Mouse (Mus musculus) CH12.LX (cell line): ENCODE data around the gene Fry. TPM values are rescaled to one million over a fixed set of nuclear protein-coding genes. Genes with fewer than 3 reads are reported as not detected.

Experiments used
- DNase-seq: peaks from one replicate; pipeline ENCODE4 v3.0.0-alpha.2; 2013; ENCODE audit errors: extremely low read depth
- H3K27ac ChIP-seq: 2 replicates; pipeline ENCODE4 v1.5.1; 2012; ENCODE audit warnings: low read depth, mild to moderate bottlenecking, control low read depth, moderate library complexity; ENCODE audit not compliant: insufficient read depth
- H3K27me3 ChIP-seq: replicated peaks from 2 replicates; pipeline ENCODE3; 2012; ENCODE audit warnings: inconsistent platforms
- H3K36me3 ChIP-seq, 2 experiments: replicated peaks in 1 of 2; 2 replicates each; pipeline versions ENCODE3 to v1.6.1; 2012; ENCODE audit warnings: inconsistent platforms in 1 of 2, low read length in 1 of 2, mild to moderate bottlenecking in 1 of 2, mixed read lengths in 1 of 2, moderate library complexity in 1 of 2; ENCODE audit not compliant: control insufficient read depth in 1 of 2, insufficient read depth in 1 of 2
- H3K4me1 ChIP-seq, 2 experiments: 2 replicates each; pipeline ENCODE4 v1.6.1; 2012; ENCODE audit warnings: inconsistent platforms in 1 of 2, moderate library complexity in 1 of 2; ENCODE audit not compliant: insufficient read depth in 2 of 2, control insufficient read depth in 1 of 2
- H3K4me2 ChIP-seq: 2 replicates; pipeline ENCODE4 v1.6.1; 2012; ENCODE audit warnings: low read depth, mild to moderate bottlenecking, control low read depth; ENCODE audit not compliant: poor library complexity, insufficient read depth, severe bottlenecking
- H3K4me3 ChIP-seq, 3 experiments: fragments of 150-350 bp in 1 of 3; sonication (generic) in 1 of 3; replicated peaks in 1 of 3; 2 replicates each; pipeline versions ENCODE3 to v1.5.1; 2011 to 2012; ENCODE audit warnings: low read depth in 2 of 3, low read length in 2 of 3, mild to moderate bottlenecking in 2 of 3, moderate library complexity in 2 of 3, control low read depth in 1 of 3, improper control_type of control experiment in 1 of 3, inconsistent platforms in 1 of 3, mixed read lengths in 1 of 3; ENCODE audit not compliant: poor library complexity in 1 of 3
- H3K79me2 ChIP-seq: replicated peaks from 2 replicates; pipeline ENCODE4 v1.6.1; 2012; ENCODE audit warnings: mild to moderate bottlenecking, moderate library complexity; ENCODE audit not compliant: control insufficient read depth, poor library complexity, insufficient read depth, severe bottlenecking; ENCODE audit errors: extremely low read depth
- H3K9ac ChIP-seq: 2 replicates; pipeline ENCODE4 v1.6.1; 2012; ENCODE audit warnings: low read depth, mild to moderate bottlenecking, control low read depth, moderate library complexity; ENCODE audit not compliant: insufficient read depth
- H3K9me3 ChIP-seq: replicated peaks from 2 replicates; pipeline ENCODE3; 2012; ENCODE audit warnings: low read length, inconsistent platforms, mixed read lengths
- CHD1 ChIP-seq: IDR thresholded peaks from 2 replicates; pipeline ENCODE4 v1.6.1; 2012; ENCODE audit warnings: low read depth, low read length, improper control_type of control experiment, inconsistent platforms
- CTCF ChIP-seq, 2 experiments: IDR thresholded peaks in 1 of 2; conservative IDR thresholded peaks in 1 of 2; 2 replicates each; pipeline ENCODE4 v1.5.1; 2011 to 2012; ENCODE audit warnings: low read depth in 2 of 2, low read length in 2 of 2, improper control_type of control experiment in 1 of 2, inconsistent platforms in 1 of 2, mild to moderate bottlenecking in 1 of 2, moderate library complexity in 1 of 2
- EP300 ChIP-seq: IDR thresholded peaks from 2 replicates; pipeline ENCODE4 v1.6.1; 2011; ENCODE audit warnings: low read length, improper control_type of control experiment
- JUN ChIP-seq: IDR thresholded peaks from 2 replicates; pipeline ENCODE4 v1.6.1; 2011; ENCODE audit warnings: low read depth, mild to moderate bottlenecking, low read length, improper control_type of control experiment, moderate library complexity; ENCODE audit not compliant: insufficient read depth
- JUND ChIP-seq: conservative IDR thresholded peaks from 2 replicates; pipeline ENCODE4 v1.6.1; 2011; ENCODE audit warnings: low read depth, low read length, improper control_type of control experiment
- KAT2A ChIP-seq: IDR thresholded peaks from 2 replicates; pipeline ENCODE4 v1.6.1; 2012; ENCODE audit warnings: low read length, improper control_type of control experiment, inconsistent platforms; ENCODE audit not compliant: insufficient replicate concordance
- MAZ ChIP-seq: IDR thresholded peaks from 2 replicates; pipeline ENCODE4 v1.6.1; 2012; ENCODE audit warnings: low read depth, mild to moderate bottlenecking, inconsistent platforms, low read length, improper control_type of control experiment, moderate library complexity
- MEF2A ChIP-seq: IDR thresholded peaks from 2 replicates; pipeline ENCODE4 v1.6.1; 2014; ENCODE audit warnings: low read depth, mild to moderate bottlenecking, inconsistent platforms, low read length, improper control_type of control experiment, borderline replicate concordance
- MXI1 ChIP-seq: IDR thresholded peaks from 2 replicates; pipeline ENCODE4 v1.6.1; 2011; ENCODE audit warnings: mild to moderate bottlenecking, low read depth, low read length, improper control_type of control experiment
- MYC ChIP-seq: IDR thresholded peaks from 2 replicates; pipeline ENCODE4 v1.6.1; 2011; ENCODE audit warnings: low read depth, mild to moderate bottlenecking, improper control_type of control experiment, low read length
- NELFE ChIP-seq: IDR thresholded peaks from 2 replicates; pipeline ENCODE4 v1.6.1; 2011; ENCODE audit warnings: low read depth, low read length, improper control_type of control experiment
- PAX5 ChIP-seq: IDR thresholded peaks from 2 replicates; pipeline ENCODE4 v1.6.1; 2012; ENCODE audit warnings: low read length, inconsistent platforms, mixed read lengths
- POLR2A ChIP-seq: IDR thresholded peaks from 2 replicates; pipeline ENCODE4 v1.6.1; 2011; ENCODE audit warnings: low read depth, mild to moderate bottlenecking, improper control_type of control experiment, low read length
- POLR2AphosphoS2 ChIP-seq: IDR thresholded peaks from 2 replicates; pipeline ENCODE4 v1.6.1; 2011; ENCODE audit warnings: low read depth, low read length, improper control_type of control experiment
- RAD21 ChIP-seq: IDR thresholded peaks from 2 replicates; pipeline ENCODE4 v1.6.1; 2011; ENCODE audit warnings: low read depth, mild to moderate bottlenecking, low read length, improper control_type of control experiment, moderate library complexity
- RCOR1 ChIP-seq: conservative IDR thresholded peaks from 2 replicates; pipeline ENCODE4 v1.6.1; 2012; ENCODE audit warnings: low read depth, mild to moderate bottlenecking, inconsistent platforms, low read length, improper control_type of control experiment
- TBP ChIP-seq: conservative IDR thresholded peaks from 2 replicates; pipeline ENCODE4 v1.6.1; 2011; ENCODE audit warnings: low read depth, low read length, improper control_type of control experiment
- TCF12 ChIP-seq: IDR thresholded peaks from 2 replicates; pipeline ENCODE4 v1.6.1; 2014; ENCODE audit warnings: low read depth, mild to moderate bottlenecking, inconsistent platforms, low read length, improper control_type of control experiment
- UBTF ChIP-seq: IDR thresholded peaks from 2 replicates; pipeline ENCODE4 v1.6.1; 2012; ENCODE audit warnings: low read depth, mild to moderate bottlenecking, inconsistent platforms, low read length, improper control_type of control experiment, moderate library complexity
- USF2 ChIP-seq: conservative IDR thresholded peaks from 2 replicates; pipeline ENCODE4 v1.6.1; 2011; ENCODE audit warnings: low read depth, low read length, improper control_type of control experiment
- ZC3H11A ChIP-seq: IDR thresholded peaks from 2 replicates; pipeline ENCODE4 v1.6.1; 2012; ENCODE audit warnings: low read depth, mild to moderate bottlenecking, inconsistent platforms, low read length, improper control_type of control experiment
- ZMIZ1 ChIP-seq: IDR thresholded peaks from 2 replicates; pipeline ENCODE4 v1.6.1; 2012; ENCODE audit warnings: low read depth, mild to moderate bottlenecking, inconsistent platforms, low read length, improper control_type of control experiment
- dilution Hi-C: fragments of 300-500 bp; cut with MboI; formaldehyde crosslinking; loops from 2 replicates; pipeline ENCODE4 v1.14.3; 2020; ENCODE audit warnings: low sequenced_read_pairs; ENCODE audit not compliant: extremely low pct_unique_long_range_greater_than_20kb, extremely low pct_ligation_motif_present
- in situ Hi-C: fragments of 300-500 bp; cut with MboI; formaldehyde crosslinking; loops from 3 replicates; pipeline ENCODE4 v1.14.3; 2019; ENCODE audit warnings: low sequenced_read_pairs, low pct_ligation_motif_present, low pct_unique_long_range_greater_than_20kb, mixed read lengths
- polyA plus RNA-seq: library from polyadenylated mRNA; unstranded; fragments of >175 nt; gene quantifications from 2 replicates; pipeline ENCODE4 v1.2.1, GENCODE M21; 2012; ENCODE audit warnings: low read depth; ENCODE audit not compliant: insufficient read length
- total RNA-seq, 2 experiments: library from RNA; depleted of rRNA; stranded (reverse); fragments of 300-350 nt in 1 of 2; fragments of >200 nt in 1 of 2; gene quantifications; 2 replicates each; pipeline ENCODE4 v1.2.3; 2012 to 2014

The Fry gene
- total and polyA plus RNA-seq, 3 experiments, result 0.34 to 0.80 (median 0.34) TPM

DNA sequence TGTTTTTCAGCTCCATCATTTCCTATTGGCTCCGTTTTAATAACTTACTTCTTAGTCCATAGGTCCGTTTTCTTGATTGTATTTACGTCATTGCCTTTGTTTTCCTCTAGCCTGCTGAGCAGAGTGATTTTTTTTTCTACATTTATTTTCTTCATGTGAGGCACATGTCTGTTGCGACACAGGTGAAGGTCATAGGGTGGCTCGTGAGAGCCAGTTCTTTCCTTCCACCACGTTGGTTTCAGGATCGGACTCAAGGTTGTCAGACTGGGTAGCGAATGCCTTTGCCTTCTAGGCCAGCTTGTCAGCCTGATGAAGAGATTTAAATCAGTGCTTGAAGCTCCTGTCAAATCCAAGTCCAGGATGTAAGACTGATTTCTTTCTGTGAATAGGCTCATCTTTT lies 101.0 kb downstream of the Fry start:
- in situ Hi-C loops (no loop called here), dilution Hi-C loops (no loop called here)
- H3K4me3 ChIP-seq, result no peak overlapping the region
- H3K79me2 ChIP-seq, result no peaks in the 10 kb centered on the region
- H3K4me1 ChIP-seq, result 0 out of 4 replicates have a peak, but pooled peaks cover 0 to 4% of the 10 kb centered on the region in 2 experiments
- H3K27me3 ChIP-seq, result no peaks in the 10 kb centered on the region
- no peak for TF ChIP-seq USF2
- no peak for TF ChIP-seq MYC
- TF ChIP-seq JUND, result no peak
- no peak for TF ChIP-seq TCF12
- no peak for TF ChIP-seq TBP
- no peak for TF ChIP-seq JUN
- TF ChIP-seq CHD1, result no peak
- no peak for TF ChIP-seq MAZ
- no peak for TF ChIP-seq NELFE
- TF ChIP-seq ZMIZ1, result no peak
- no peak for TF ChIP-seq PAX5
- no peak for TF ChIP-seq RCOR1
- TF ChIP-seq POLR2A, result no peak
- TF ChIP-seq ZC3H11A, result no peak
- H3K9me3 ChIP-seq, result peaks cover 40% of the 10 kb centered on the region
- H3K36me3 ChIP-seq, result no peaks in the 10 kb centered on the region
- H3K9ac ChIP-seq, result no peak overlapping the region
- H3K27ac ChIP-seq, result no peak overlapping the region
- H3K4me2 ChIP-seq, result no peak overlapping the region
- DNase-seq, result no peak

DNA sequence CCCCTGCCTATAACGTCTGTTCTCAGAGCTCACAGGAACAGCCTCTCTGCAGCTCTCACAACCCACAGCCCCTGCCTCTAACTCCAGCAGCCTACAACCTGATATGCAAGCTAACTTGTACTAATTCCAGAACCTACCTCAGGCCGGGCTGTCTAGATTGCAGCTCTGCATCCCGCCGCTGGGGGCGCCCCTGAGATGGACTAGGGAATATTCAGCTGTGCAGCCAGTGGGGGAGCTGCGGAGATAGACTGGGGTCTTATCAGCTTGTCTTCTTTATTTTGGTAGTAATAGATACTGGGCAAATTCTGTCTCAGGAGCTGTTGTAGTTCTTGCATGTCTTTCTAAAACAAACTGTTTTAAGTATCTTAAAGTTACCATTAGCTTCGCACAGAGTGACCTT lies 101.9 kb downstream of the Fry start:
- Histone ChIP-seq H3K27me3 (no peaks in the 10 kb centered on the region), H3K4me2 (no peak overlapping the region), H3K4me3 (no peak overlapping the region), H3K79me2 (no peaks in the 10 kb centered on the region), H3K9ac (no peak overlapping the region), H3K9me3 (peaks cover 37% of the 10 kb centered on the region), H3K27ac (no peak overlapping the region), H3K4me1 (0 out of 4 replicates have a peak, but pooled peaks cover 0 to 4% of the 10 kb centered on the region in 2 experiments), H3K36me3 (no peaks in the 10 kb centered on the region)
- in situ Hi-C loops, result no loop called here
- TF ChIP-seq KAT2A, result no peak
- TF ChIP-seq CTCF (conservative IDR thresholded peaks at IDR 0.05 in 1 of 2, IDR thresholded peaks at IDR 0.05 in 1 of 2; ENCODE audit: low read depth in 2 of 2, low read length in 2 of 2), result peak in 1 of 2 experiments; percentile 53; a peak in 2 of 4 replicates
- DNase-seq, result peak; percentile 9
- dilution Hi-C loops, result no loop called here

DNA sequence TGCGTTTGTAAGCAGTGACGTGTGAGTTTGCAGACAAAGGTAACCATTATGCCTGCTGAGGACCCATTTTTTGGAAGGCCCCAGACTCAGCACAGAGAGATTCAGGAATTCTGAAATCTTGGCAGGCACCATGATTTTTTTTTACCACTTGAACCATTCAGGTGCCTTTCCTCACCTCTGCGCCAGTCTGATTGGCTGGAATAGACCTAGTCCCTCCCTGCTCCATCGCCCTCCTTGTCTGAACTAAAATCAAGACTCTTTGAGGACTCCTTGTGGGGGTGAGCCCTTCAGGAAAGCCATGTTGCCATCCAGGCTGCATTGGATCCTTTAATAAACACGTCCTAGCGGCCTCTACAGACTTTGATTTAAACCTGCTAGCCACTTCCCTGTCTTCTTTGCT lies 103.4 kb downstream of the Fry start:
- Histone ChIP-seq H3K4me1 (0 out of 4 replicates have a peak, but pooled peaks cover 0 to 4% of the 10 kb centered on the region in 2 experiments), H3K9ac (no peak overlapping the region), H3K27ac (no peak overlapping the region), H3K27me3 (no peaks in the 10 kb centered on the region), H3K9me3 (peaks cover 32% of the 10 kb centered on the region), H3K4me3 (no peak overlapping the region), H3K36me3 (no peaks in the 10 kb centered on the region), H3K4me2 (no peak overlapping the region), H3K79me2 (no peaks in the 10 kb centered on the region)
- DNase-seq, result no peak
- TF ChIP-seq UBTF (no peak), TBP (no peak), MXI1 (no peak), RAD21 (no peak), POLR2AphosphoS2 (no peak), EP300 (no peak), MEF2A (no peak)
- in situ Hi-C loops (no loop called here), dilution Hi-C loops (no loop called here)
